Mouse (Mus musculus) CH12F3 (cell line): ENCODE data around the gene Hmcn2.

Experiments
- in situ Hi-C: fragments of 300-500 bp; cut with MboI; formaldehyde crosslinking; loops from 2 replicates; pipeline ENCODE4 v1.14.3; 2020; ENCODE audit warnings: low sequenced_read_pairs

The Hmcn2 gene

GRCm38 (mm10) chr2:31473941-31474340 lies 159.7 kb downstream of the Hmcn2 start:
- in situ Hi-C loops = no loop called here

DNA sequence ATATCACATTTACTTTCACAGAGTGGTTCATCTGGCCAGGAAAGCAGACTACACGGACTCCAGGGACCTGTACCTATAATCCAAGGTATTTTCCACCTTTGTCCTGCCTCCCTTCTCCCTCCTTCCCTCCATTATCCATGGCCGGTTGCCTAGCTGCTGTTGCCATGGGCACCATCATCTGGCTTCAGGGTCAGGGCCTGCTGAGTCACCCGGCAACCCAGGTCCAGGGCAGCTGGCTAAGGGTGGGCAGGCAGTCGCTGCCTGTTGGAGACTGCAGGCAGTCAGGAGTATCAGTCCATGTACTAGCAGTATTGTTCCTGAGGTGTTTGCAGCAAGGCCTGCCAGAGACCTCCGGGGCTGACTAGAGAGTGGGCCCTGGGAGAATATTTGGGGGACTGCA lies 160.5 kb downstream of the Hmcn2 start:
- in situ Hi-C loops = loop anchor here (25.0 kb wide), 1 partner anchor 313 kb away; no protein-coding TSS in a partner anchor

GRCm38 (mm10) chr2:31476107-31476820 lies 162.0 kb downstream of the Hmcn2 start:
- in situ Hi-C loops = loop anchor here (25.0 kb wide), 1 partner anchor 311 kb away; no protein-coding TSS in a partner anchor

- in situ Hi-C loops = loop anchor here (25.0 kb wide), 1 partner anchor 310 kb away; no protein-coding TSS in a partner anchor
Observed at GRCm38 (mm10) chr2:31477234-31478161, 163.3 kb downstream of the Hmcn2 start.

DNA sequence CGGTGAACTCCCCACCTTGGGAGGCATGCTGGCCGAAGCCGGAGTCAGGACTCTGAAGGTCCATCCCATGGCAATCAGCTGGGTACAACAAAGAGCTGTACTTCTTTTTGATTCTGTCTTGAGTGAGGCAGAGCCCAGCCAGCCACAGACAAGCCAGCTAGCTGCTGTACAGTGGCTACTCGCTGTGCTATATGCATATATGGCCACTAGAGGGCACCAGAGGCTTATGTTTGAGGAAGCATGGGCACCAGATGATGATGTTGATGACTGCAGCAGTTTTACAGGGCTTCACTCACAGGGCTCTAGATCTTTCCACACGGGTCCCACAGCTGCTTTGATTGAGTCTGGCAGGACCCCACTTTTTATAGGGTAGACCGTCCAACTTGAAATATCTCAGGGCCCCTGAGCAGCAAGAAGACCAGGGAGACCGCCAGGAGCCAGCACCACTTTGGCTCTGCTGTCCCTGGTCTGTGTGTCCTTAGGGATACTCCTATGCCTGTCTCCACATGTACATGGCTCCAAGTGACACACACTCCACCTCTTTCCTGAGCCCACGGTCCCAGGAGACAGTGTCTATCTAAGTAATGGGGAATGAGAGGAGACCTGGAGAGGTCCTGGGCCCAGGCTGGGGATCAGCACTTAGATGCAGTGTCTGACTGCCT lies 168.8 kb downstream of the Hmcn2 start:
- in situ Hi-C loops = loop anchor here (10.0 to 25.0 kb wide), 2 partner anchors 172 to 304 kb away; no protein-coding TSS in a partner anchor

- in situ Hi-C loops = loop anchor here (10.0 to 25.0 kb wide), 2 partner anchors 171 to 303 kb away; no protein-coding TSS in a partner anchor
Observed at GRCm38 (mm10) chr2:31484187-31484586, 170.0 kb downstream of the Hmcn2 start.

DNA sequence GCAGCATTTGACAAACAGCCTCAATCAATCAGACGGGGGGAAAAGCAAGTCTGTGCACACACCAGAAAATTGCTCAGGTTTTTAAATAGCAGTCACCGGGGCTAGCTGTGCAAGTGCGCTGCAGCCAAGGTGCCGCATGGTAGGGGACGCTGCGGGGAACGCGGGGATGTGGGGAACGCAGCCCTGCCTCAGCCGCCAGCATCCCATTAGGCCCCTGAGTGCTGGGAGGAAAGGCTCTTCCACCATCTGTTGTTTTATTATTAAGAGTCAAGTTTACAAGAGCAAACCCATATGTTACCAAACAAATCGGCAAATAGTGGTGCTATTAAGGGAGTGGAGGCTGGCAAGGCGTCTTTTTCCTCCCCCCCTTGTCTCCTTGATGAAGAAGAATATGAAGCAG lies 175.0 kb downstream of the Hmcn2 start:
- in situ Hi-C loops = loop anchor here (10.0 to 25.0 kb wide), 2 partner anchors 166 to 298 kb away; no protein-coding TSS in a partner anchor

DNA sequence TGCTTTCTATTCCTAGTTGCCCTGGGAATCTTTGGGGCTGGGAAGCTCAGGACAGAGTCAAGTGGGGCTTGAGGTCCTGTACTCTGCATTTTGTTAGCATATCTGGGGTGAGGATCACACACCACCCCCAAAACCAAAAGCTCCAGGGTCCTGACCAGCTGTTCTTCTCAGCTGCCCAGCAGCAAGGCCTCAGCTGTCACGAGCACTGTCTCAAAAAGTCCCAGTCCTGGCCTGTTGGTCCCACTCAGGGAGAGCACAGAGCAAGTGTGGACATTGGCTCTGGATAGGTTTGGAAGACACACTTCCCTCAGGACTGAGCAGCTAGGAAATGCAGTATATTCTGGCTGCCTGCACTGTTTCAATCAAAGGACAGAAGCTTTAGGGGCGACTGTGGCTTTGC lies 176.3 kb downstream of the Hmcn2 start:
- in situ Hi-C loops = loop anchor here (25.0 kb wide), 1 partner anchor 297 kb away; no protein-coding TSS in a partner anchor

DNA sequence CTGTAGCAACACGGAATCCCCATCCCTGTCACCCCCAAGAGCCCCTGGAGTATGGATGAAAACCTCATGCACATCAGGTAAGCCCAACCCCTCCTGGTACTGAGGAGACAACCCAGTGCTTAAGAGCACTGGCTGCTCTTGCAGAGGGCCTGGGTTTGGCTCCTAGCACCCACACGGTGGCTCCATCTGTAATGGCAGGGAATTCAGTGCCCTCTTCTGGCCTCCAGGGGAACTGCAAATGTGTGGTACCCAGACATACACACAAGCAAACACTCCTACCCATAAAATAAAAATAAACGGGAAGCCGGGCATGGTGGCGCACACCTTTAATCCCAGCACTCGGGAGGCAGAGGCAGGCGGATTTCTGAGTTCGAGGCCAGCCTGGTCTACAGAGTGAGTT lies 178.1 kb downstream of the Hmcn2 start:
- in situ Hi-C loops = loop anchor here (25.0 kb wide), 1 partner anchor 295 kb away; no protein-coding TSS in a partner anchor

- in situ Hi-C loops = loop anchor here (25.0 kb wide), 1 partner anchor 294 kb away; no protein-coding TSS in a partner anchor
Observed at GRCm38 (mm10) chr2:31493243-31493642, 179.0 kb downstream of the Hmcn2 start.

DNA sequence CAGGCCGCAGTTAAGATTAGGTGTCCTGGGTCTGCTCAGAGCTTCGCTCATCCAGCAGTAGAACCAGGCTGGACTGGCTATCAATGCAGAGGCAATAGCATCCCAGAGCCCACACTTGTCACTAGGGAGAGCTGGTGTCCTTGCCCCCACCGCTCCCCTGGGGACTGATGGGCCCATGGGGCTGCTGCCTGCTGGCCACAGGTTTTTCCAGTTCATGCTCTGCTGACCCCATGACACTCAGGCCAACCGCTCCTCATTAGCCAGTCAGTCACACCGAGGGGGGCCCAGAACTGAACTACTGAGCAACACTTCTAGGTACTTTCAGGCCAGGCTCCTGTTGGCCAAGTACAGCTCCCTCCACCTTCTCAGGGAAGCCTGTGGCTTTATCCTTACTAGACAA lies 180.1 kb downstream of the Hmcn2 start:
- in situ Hi-C loops = loop anchor here (25.0 kb wide), 1 partner anchor 293 kb away; no protein-coding TSS in a partner anchor

GRCm38 (mm10) chr2:31495046-31495476 lies 180.8 kb downstream of the Hmcn2 start:
- in situ Hi-C loops = loop anchor here (25.0 kb wide), 1 partner anchor 292 kb away; no protein-coding TSS in a partner anchor

GRCm38 (mm10) chr2:31496141-31496540 lies 181.9 kb downstream of the Hmcn2 start:
- in situ Hi-C loops = loop anchor here (25.0 kb wide), 1 partner anchor 291 kb away; no protein-coding TSS in a partner anchor

DNA sequence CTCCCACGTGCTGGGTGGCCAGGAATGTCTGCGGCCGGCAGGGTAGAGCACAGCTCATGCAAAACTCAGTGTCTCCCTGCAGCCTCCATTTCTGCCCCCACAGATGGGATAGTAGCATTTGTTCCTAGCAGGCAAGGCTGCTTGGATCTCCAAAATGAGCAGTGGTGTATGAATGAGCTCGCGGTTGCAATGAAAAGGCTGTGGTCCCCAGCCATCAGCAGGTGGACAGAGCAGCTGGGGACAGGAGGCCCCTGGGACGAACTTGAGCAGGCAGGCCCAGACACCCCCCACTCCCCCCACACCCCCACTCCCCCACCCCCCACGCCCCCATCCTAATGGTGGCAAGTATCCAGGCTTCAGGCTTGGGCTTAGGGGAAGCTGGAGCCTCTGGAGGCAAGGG lies 182.9 kb downstream of the Hmcn2 start:
- in situ Hi-C loops = loop anchor here (25.0 kb wide), 1 partner anchor 290 kb away; no protein-coding TSS in a partner anchor

GRCm38 (mm10) chr2:31497635-31498034 lies 183.4 kb downstream of the Hmcn2 start:
- in situ Hi-C loops = loop anchor here (25.0 kb wide), 1 partner anchor 290 kb away; no protein-coding TSS in a partner anchor

- in situ Hi-C loops = loop anchor here (25.0 kb wide), 1 partner anchor 288 kb away; no protein-coding TSS in a partner anchor
Observed at GRCm38 (mm10) chr2:31499327-31500291, 185.4 kb downstream of the Hmcn2 start.

- in situ Hi-C loops = no loop called here
Observed at GRCm38 (mm10) chr2:31500292-31501204, 186.3 kb downstream of the Hmcn2 start.
